Mouse (Mus musculus) MEL (cell line): ENCODE measurements around the gene Nepro. TPM values are rescaled to one million over a fixed set of nuclear protein-coding genes. Genes with fewer than 3 reads are reported as not detected.

Source experiments
- DNase-seq: peaks from one replicate; pipeline ENCODE4 v3.0.0; 2011; ENCODE audit warnings: low read depth, low spot score
- H3K27ac ChIP-seq: 2 replicates; pipeline ENCODE4 v1.5.1; 2012; ENCODE audit warnings: low read depth, mild to moderate bottlenecking, control low read depth, low read length, moderate library complexity; ENCODE audit not compliant: control insufficient read depth
- H3K27me3 ChIP-seq, 2 experiments: fragments of 150-350 bp in 1 of 2; sonication (generic) in 1 of 2; 2 replicates each; pipeline ENCODE4 v1.6.1; 2012; ENCODE audit warnings: low read length in 2 of 2, mild to moderate bottlenecking in 2 of 2, improper control_type of control experiment in 1 of 2, moderate library complexity in 1 of 2; ENCODE audit not compliant: insufficient read depth in 2 of 2, control insufficient read depth in 1 of 2
- H3K36me3 ChIP-seq, 2 experiments: 2 replicates each; pipeline ENCODE4 v1.6.1; 2012 to 2014; ENCODE audit warnings: low read length in 2 of 2, improper control_type of control experiment in 1 of 2, inconsistent platforms in 1 of 2, mild to moderate bottlenecking in 1 of 2; ENCODE audit not compliant: insufficient read depth in 2 of 2, control insufficient read depth in 1 of 2
- H3K4me1 ChIP-seq, 2 experiments: fragments of 150-350 bp in 1 of 2; sonication (generic) in 1 of 2; 2 replicates each; pipeline ENCODE4 v1.6.1; 2012; ENCODE audit warnings: low read length in 2 of 2, improper control_type of control experiment in 1 of 2, mild to moderate bottlenecking in 1 of 2; ENCODE audit not compliant: insufficient read depth in 2 of 2, control insufficient read depth in 1 of 2
- H3K4me3 ChIP-seq, 2 experiments: fragments of 150-350 bp in 1 of 2; sonication (generic) in 1 of 2; 2 replicates each; pipeline ENCODE4 v1.5.1; 2012; ENCODE audit warnings: low read depth in 2 of 2, low read length in 2 of 2, mild to moderate bottlenecking in 2 of 2, moderate library complexity in 2 of 2, control low read depth in 1 of 2, improper control_type of control experiment in 1 of 2; ENCODE audit not compliant: control insufficient read depth in 1 of 2, insufficient read depth in 1 of 2
- H3K79me2 ChIP-seq: 2 replicates; pipeline ENCODE4 v1.6.1; 2012; ENCODE audit warnings: mild to moderate bottlenecking, low read length, moderate library complexity; ENCODE audit not compliant: control insufficient read depth, poor library complexity, insufficient read depth
- H3K9ac ChIP-seq: 2 replicates; pipeline ENCODE4 v1.6.1; 2012; ENCODE audit warnings: low read depth, mild to moderate bottlenecking, control low read depth, low read length, moderate library complexity; ENCODE audit not compliant: control insufficient read depth, poor library complexity, severe bottlenecking
- H3K9me3 ChIP-seq: fragments of 150-350 bp; sonication (generic); replicated peaks from 2 replicates; pipeline ENCODE4 v1.6.1; 2012; ENCODE audit warnings: mild to moderate bottlenecking, low read length, improper control_type of control experiment, moderate library complexity; ENCODE audit not compliant: insufficient read depth
- BHLHE40 ChIP-seq: IDR thresholded peaks from 2 replicates; pipeline ENCODE4 v1.6.1; 2012; ENCODE audit warnings: low read depth, mild to moderate bottlenecking, inconsistent platforms, low read length, improper control_type of control experiment, borderline replicate concordance
- CHD1 ChIP-seq: IDR thresholded peaks from 2 replicates; pipeline ENCODE4 v1.6.1; 2012; ENCODE audit warnings: low read depth, mild to moderate bottlenecking, inconsistent platforms, low read length, improper control_type of control experiment
- CHD2 ChIP-seq: IDR thresholded peaks from 2 replicates; pipeline ENCODE4 v1.6.1; 2011; ENCODE audit warnings: low read length, improper control_type of control experiment
- E2F4 ChIP-seq: IDR thresholded peaks from 2 replicates; pipeline ENCODE4 v1.6.1; 2011; ENCODE audit warnings: low read depth, low read length, improper control_type of control experiment, borderline replicate concordance
- ELF1 ChIP-seq: IDR thresholded peaks from 2 replicates; pipeline ENCODE4 v1.6.1; 2014; ENCODE audit warnings: low read depth, mild to moderate bottlenecking, inconsistent platforms, low read length, improper control_type of control experiment, moderate library complexity
- EP300 ChIP-seq, 2 experiments: IDR thresholded peaks; 2 replicates each; pipeline ENCODE4 v1.6.1; 2011; ENCODE audit warnings: improper control_type of control experiment in 2 of 2, low read length in 2 of 2, low read depth in 1 of 2, mild to moderate bottlenecking in 1 of 2
- ETS1 ChIP-seq: IDR thresholded peaks from 2 replicates; pipeline ENCODE4 v1.6.1; 2012; ENCODE audit warnings: low read depth, mild to moderate bottlenecking, inconsistent platforms, low read length, improper control_type of control experiment, moderate library complexity
- GABPA ChIP-seq: IDR thresholded peaks from 2 replicates; pipeline ENCODE4 v1.6.1; 2012; ENCODE audit warnings: low read depth, mild to moderate bottlenecking, inconsistent platforms, low read length, improper control_type of control experiment, moderate library complexity
- GATA1 ChIP-seq: IDR thresholded peaks from 2 replicates; pipeline ENCODE4 v1.6.1; 2011; ENCODE audit warnings: low read depth, low read length, improper control_type of control experiment
- JUND ChIP-seq: IDR thresholded peaks from 2 replicates; pipeline ENCODE4 v1.6.1; 2011; ENCODE audit warnings: low read depth, mild to moderate bottlenecking, improper control_type of control experiment, low read length
- KAT2A ChIP-seq: conservative IDR thresholded peaks from 2 replicates; pipeline ENCODE4 v1.6.1; 2012; ENCODE audit warnings: low read depth, low read length, improper control_type of control experiment, inconsistent platforms
- MAX ChIP-seq: IDR thresholded peaks from 2 replicates; pipeline ENCODE4 v1.6.1; 2011; ENCODE audit warnings: low read length, improper control_type of control experiment
- MXI1 ChIP-seq: IDR thresholded peaks from 2 replicates; pipeline ENCODE4 v1.6.1; 2011; ENCODE audit warnings: mild to moderate bottlenecking, low read depth, low read length, improper control_type of control experiment
- MYB ChIP-seq: IDR thresholded peaks from 2 replicates; pipeline ENCODE4 v1.6.1; 2011; ENCODE audit warnings: mild to moderate bottlenecking, low read depth, low read length, improper control_type of control experiment
- NELFE ChIP-seq: IDR thresholded peaks from 2 replicates; pipeline ENCODE4 v1.6.1; 2011; ENCODE audit warnings: low read depth, low read length, improper control_type of control experiment
- NRF1 ChIP-seq: IDR thresholded peaks from 2 replicates; pipeline ENCODE4 v1.6.1; 2014; ENCODE audit warnings: low read depth, mild to moderate bottlenecking, inconsistent platforms, low read length, improper control_type of control experiment, moderate library complexity; ENCODE audit not compliant: poor library complexity, insufficient read depth, severe bottlenecking
- RAD21 ChIP-seq: IDR thresholded peaks from 2 replicates; pipeline ENCODE4 v1.6.1; 2011; ENCODE audit warnings: mild to moderate bottlenecking, low read depth, low read length, improper control_type of control experiment
- RCOR1 ChIP-seq: IDR thresholded peaks from 2 replicates; pipeline ENCODE4 v1.6.1; 2012; ENCODE audit warnings: low read depth, mild to moderate bottlenecking, inconsistent platforms, low read length, improper control_type of control experiment
- TCF12 ChIP-seq: IDR thresholded peaks from 2 replicates; pipeline ENCODE4 v1.6.1; 2014; ENCODE audit warnings: low read depth, mild to moderate bottlenecking, inconsistent platforms, low read length, improper control_type of control experiment, moderate library complexity
- UBTF ChIP-seq: IDR thresholded peaks from 2 replicates; pipeline ENCODE4 v1.6.1; 2012; ENCODE audit warnings: low read depth, mild to moderate bottlenecking, inconsistent platforms, low read length, improper control_type of control experiment, moderate library complexity, borderline replicate concordance; ENCODE audit not compliant: insufficient read depth
- USF1 ChIP-seq: IDR thresholded peaks from 2 replicates; pipeline ENCODE4 v1.6.1; 2014; ENCODE audit warnings: low read depth, mild to moderate bottlenecking, inconsistent platforms, low read length, improper control_type of control experiment, moderate library complexity
- USF2 ChIP-seq, 2 experiments: IDR thresholded peaks; 2 replicates each; pipeline ENCODE4 v1.6.1; 2011 to 2012; ENCODE audit warnings: improper control_type of control experiment in 2 of 2, low read length in 2 of 2, borderline replicate concordance in 1 of 2, inconsistent platforms in 1 of 2, low read depth in 1 of 2, mild to moderate bottlenecking in 1 of 2; ENCODE audit not compliant: insufficient read depth in 1 of 2
- ZC3H11A ChIP-seq: IDR thresholded peaks from 2 replicates; pipeline ENCODE4 v1.6.1; 2012; ENCODE audit warnings: low read depth, mild to moderate bottlenecking, inconsistent platforms, low read length, improper control_type of control experiment
- ZKSCAN1 ChIP-seq: IDR thresholded peaks from 2 replicates; pipeline ENCODE4 v1.6.1; 2012; ENCODE audit warnings: low read depth, mild to moderate bottlenecking, inconsistent platforms, low read length, improper control_type of control experiment, moderate library complexity
- ZMIZ1 ChIP-seq: IDR thresholded peaks from 2 replicates; pipeline ENCODE4 v1.6.1; 2012; ENCODE audit warnings: low read depth, mild to moderate bottlenecking, inconsistent platforms, low read length, improper control_type of control experiment, moderate library complexity
- ZNF384 ChIP-seq: IDR thresholded peaks from 2 replicates; pipeline ENCODE4 v1.6.1; 2012; ENCODE audit warnings: low read depth, mild to moderate bottlenecking, inconsistent platforms, low read length, improper control_type of control experiment
- polyA plus RNA-seq, 2 experiments: library from polyadenylated mRNA; stranded (reverse) in 1 of 2; unstranded in 1 of 2; fragments of >175 nt in 1 of 2; fragments of >200 nt in 1 of 2; gene quantifications; 2 replicates each; pipeline versions ENCODE4 v1.2.1 to v1.2.4; 2012; ENCODE audit warnings: low replicate concordance in 2 of 2, low read depth in 1 of 2; ENCODE audit not compliant: insufficient read length in 2 of 2, insufficient read depth in 1 of 2, missing spikeins in 1 of 2
- total RNA-seq: library from RNA; depleted of rRNA; stranded (reverse); fragments of 300-350 nt; gene quantifications from 2 replicates; pipeline ENCODE4 v1.2.3, GENCODE M21; 2012

The Nepro gene
- total and polyA plus RNA-seq, 3 experiments = 8.8 to 20.8 TPM; not detected in 1

GRCm38 (mm10) chr16:44767967-44768366 is 43.9 kb downstream of the Nepro start (continued):
- TF ChIP-seq USF1 (no peak), ELF1 (no peak), ZMIZ1 (no peak), ZNF384 (no peak), JUND (no peak), GABPA (no peak), CHD2 (no peak), ZKSCAN1 (no peak), E2F4 (no peak), TCF12 (peak; percentile 39; the same call in 1 of the 2 replicates), RCOR1 (0 out of 2 replicates have a peak, but pooled peaks have one; percentile 13), USF2 (IDR thresholded peaks at IDR 0.05; ENCODE audit: borderline replicate concordance in 1 of 2, insufficient read depth in 1 of 2, low read depth in 1 of 2, low read length in 2 of 2) (no peak), KAT2A (no peak; the same call in 1 of the 2 replicates), NELFE (no peak), MYB (no peak), CHD1 (no peak), UBTF (no peak), RAD21 (peak; percentile 87), MXI1 (no peak), BHLHE40 (0 out of 2 replicates have a peak, but pooled peaks have one; percentile 33), MAX (no peak), ZC3H11A (peak; percentile 76), ETS1 (no peak), NRF1 (no peak)

DNA sequence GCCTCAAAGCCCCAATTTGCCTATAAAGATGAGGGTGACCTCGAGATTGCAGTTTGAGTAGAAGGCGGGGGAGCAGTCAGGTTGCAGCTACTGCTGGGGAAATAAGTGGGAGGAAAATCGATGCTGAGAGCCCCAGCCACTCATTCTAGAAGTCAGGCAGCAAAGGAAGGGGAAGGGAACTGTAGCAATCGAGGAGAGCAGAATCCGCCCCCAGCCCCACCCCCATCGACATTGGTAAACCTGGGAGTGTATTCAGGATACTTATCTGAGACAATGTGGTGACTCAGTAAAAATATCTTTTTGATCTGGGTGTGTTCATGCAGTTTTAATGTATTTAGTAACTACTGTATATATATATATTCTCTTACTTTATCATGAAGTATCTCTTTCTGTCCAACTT is 48.5 kb downstream of the Nepro start:
- H3K9ac ChIP-seq = 0 out of 2 replicates have a peak overlapping the region, but pooled peaks have one; percentile 41
- peak overlapping the region in 1 of 2 experiments; percentile 34; a peak in 1 of 4 replicates for H3K4me3 ChIP-seq
- H3K27me3 ChIP-seq = no peaks in the 10 kb centered on the region
- TF ChIP-seq MXI1 (no peak), GATA1 (peak; percentile 20; the same call in 1 of the 2 replicates), KAT2A (no peak), EP300 (IDR thresholded peaks at IDR 0.05; ENCODE audit: low read depth in 1 of 2, low read length in 2 of 2) (peak in 1 of 2 experiments; percentile 28; a peak in 1 of 4 replicates), ZKSCAN1 (no peak), MYB (no peak), NELFE (no peak)
- TF ChIP-seq, all 39 proteins: peak for 2
- Histone ChIP-seq H3K79me2 (no peaks in the 10 kb centered on the region), H3K27ac (peak overlapping the region; percentile 62), H3K9me3 (no peaks in the 10 kb centered on the region), H3K36me3 (peaks cover 0 to 27% of the 10 kb centered on the region in 2 experiments; a peak in 2 of 4 replicates), H3K4me1 (peaks cover 8 to 16% of the 10 kb centered on the region in 2 experiments)
- DNase-seq = peak; percentile 45
